Mouse (Mus musculus) ES-Bruce4 (cell line): ENCODE data around the gene Gm44503.

Experiments
- CTCF ChIP-seq: IDR thresholded peaks from one replicate; pipeline ENCODE4 v1.8.1; 2011; ENCODE audit warnings: low read depth, low read length
- EP300 ChIP-seq: IDR thresholded peaks from 2 replicates; pipeline ENCODE4 v1.6.1; 2011; ENCODE audit warnings: low read depth, low read length; ENCODE audit not compliant: insufficient read depth
- POLR2A ChIP-seq: IDR thresholded peaks from one replicate; pipeline ENCODE4 v1.8.1; 2011; ENCODE audit warnings: low read length; ENCODE audit not compliant: insufficient read depth

DNA sequence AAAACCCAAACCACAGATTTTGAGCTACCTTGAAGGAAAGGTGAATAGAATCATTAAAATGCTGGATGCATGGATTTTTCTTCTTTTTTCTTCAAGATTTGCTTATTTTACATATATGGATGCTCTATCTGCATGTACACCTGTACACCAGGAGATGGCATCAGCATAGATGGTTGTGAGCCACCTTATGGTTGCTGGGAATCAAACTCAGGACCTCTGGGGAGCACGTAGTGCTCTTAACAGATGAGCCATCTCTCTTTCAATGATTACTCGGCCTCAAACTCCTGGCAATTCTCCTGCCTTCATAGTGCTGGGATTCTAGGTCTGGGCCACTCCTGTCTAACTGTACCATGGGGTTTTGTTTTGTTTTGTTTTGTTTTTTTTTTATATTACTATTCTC, 24.4 kb downstream of the Gm44503 start:
- no peak for TF ChIP-seq CTCF
- no peak for TF ChIP-seq POLR2A
- TF ChIP-seq EP300: no peak
